Mouse (Mus musculus): ENCODE measurements at regions not wholly inside any gene's neighbourhood (a gene's known extent, or its start where the extent isn't known, plus 50 kb on each side); places are given as distances from the start of the nearest gene placed in this dataset.
"Not testable (repeated sequence)": the region's sequence is repeated elsewhere in the genome, so short reads cannot be mapped to it uniquely, and the experiment has no call there.

DNA sequence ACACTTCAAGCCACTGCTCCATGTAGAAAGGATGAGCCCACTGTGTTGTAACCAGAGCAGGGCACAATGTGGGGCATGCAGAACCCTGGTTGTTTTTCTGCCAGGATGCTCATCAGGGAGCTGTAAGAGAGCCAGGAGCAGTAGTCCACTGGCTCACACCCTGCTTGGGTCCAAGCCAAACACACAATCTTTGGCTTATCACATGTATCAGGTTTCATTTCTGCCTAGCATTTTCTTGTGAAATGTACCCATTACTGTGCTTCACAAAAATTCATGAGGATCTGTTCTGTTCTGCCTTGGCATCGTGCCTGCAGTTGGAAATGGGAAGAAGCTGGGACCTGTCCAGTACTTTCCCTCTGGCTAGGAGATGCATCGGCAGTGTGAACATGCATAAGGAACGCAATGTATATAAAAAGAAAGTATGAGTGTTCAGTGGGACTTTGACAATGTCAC lies 491.6 kb upstream of the Igfbp3 start:
- DNase-seq (ENCODE audit: low read depth, low spot score): no peak

- DNase-seq (ENCODE audit: low read depth, low spot score): no peak
Measured at GRCm38 (mm10) chr11:7697591-7697990, 483.9 kb upstream of the Igfbp3 start.

- DNase-seq (ENCODE audit: low read depth, low spot score): not testable (repeated sequence)
Measured at GRCm38 (mm10) chr11:7689701-7690100, 476.0 kb upstream of the Igfbp3 start.

- DNase-seq (ENCODE audit: low read depth, low spot score): no peak
Measured at GRCm38 (mm10) chr11:7672821-7673220, 459.1 kb upstream of the Igfbp3 start.

- no peak for DNase-seq (ENCODE audit: low read depth, low spot score)
Measured at GRCm38 (mm10) chr11:7630637-7631036, 416.9 kb upstream of the Igfbp3 start.

DNA sequence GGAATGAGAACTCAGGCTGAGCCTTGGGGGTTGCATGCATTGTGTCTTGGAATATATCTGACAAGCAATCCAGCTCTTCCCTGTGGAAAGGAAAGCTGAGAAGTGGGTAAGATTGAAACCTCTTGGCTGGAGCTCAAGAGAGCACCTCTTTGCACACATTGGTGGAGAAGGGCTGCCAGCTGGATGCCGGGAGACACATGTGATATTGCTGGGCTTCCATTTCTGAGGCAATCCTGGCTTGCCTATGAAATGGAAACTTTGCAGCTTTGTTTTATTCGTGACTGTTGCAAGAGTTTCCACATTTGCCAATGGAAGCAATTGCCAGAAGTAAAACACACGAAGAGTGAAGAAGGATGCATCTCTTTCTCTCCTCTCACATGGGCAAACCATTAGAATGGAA lies 411.5 kb upstream of the Igfbp3 start:
- no peak for DNase-seq (ENCODE audit: low read depth, low spot score)

DNA sequence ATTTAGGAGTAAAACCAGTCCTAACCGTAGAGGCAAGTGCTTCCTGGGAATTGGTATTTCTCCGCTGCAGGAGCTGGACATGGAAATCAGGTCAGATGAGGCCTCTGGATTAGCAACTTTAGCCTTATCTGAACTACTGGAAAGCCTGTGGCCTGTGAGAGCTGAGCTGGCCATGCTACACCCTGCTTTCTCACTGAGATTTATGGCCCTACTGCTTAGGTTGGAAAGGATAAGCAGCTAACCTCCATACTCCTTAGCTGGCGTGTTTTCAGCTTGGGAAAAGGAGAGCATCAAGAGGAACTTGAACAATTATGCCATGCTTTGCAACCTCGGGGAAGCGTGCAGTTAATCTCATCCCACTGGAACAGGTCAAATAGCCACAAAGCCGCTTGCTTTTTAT lies 406.6 kb upstream of the Igfbp3 start:
- no peak for DNase-seq (ENCODE audit: low read depth, low spot score)

- no peak for DNase-seq (ENCODE audit: low read depth, low spot score)
Measured at GRCm38 (mm10) chr11:7610752-7611151, 397.0 kb upstream of the Igfbp3 start.

DNA sequence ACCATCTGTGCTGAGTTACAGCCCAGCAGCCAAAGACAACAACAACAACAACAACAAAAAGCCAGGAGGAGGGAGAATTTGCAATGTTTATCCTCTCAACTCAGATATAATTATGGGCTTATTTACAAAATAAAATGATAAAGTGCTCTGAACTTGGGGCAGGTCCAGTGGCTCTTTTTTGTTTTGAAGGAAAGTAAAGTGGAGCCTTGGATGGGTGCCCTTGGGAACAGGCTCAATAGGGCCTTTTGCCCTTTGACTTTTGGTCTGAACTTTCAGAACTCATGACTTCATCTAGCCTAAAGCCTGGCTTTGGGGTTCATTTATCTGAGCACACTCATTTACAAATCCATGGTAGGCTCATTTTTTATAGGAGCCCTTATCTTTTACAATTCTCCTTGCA lies 396.2 kb upstream of the Igfbp3 start:
- DNase-seq (ENCODE audit: low read depth, low spot score): no peak

DNA sequence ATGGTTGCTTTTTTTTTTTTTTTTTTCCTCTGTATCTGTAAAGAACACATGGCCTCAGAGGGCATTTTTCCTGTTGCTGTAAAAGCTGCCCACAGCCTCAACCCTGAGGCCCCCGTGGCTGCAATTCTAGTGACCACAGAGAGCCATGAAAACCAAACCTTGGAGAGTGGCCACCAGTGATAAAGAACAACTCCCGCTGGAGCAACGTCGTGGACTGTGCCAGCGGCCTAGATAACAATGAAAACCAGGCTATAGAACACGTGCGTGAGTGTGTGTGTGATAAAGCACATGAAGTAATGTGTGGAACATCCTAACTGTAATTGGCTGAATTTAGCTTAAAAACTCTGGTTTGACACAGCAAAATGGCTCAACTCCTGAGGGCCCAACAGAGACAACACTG lies 392.9 kb upstream of the Igfbp3 start:
- no peak for DNase-seq (ENCODE audit: low read depth, low spot score)

GRCm38 (mm10) chr11:7592010-7592409 lies 378.3 kb upstream of the Igfbp3 start:
- DNase-seq (ENCODE audit: low read depth, low spot score): no peak

DNA sequence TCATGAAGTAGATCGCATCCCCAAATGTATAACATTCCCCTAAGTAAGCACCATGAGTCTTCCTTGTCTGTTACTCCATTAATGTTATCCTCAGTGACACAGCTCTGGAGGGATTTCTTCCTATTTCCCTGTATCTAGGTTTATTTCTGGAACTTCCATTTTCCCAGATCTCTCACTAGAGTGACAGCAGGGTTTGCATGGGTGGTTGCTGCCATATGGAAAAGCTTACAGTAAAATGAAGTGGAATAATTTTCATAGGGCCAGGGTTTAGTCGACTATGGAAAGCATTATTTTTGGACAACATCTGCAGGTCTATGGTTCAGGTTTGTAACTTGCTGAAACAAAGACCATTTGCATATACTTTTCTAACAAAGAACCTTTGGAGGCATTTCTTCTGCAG lies 369.6 kb upstream of the Igfbp3 start:
- DNase-seq (ENCODE audit: low read depth, low spot score): no peak

DNA sequence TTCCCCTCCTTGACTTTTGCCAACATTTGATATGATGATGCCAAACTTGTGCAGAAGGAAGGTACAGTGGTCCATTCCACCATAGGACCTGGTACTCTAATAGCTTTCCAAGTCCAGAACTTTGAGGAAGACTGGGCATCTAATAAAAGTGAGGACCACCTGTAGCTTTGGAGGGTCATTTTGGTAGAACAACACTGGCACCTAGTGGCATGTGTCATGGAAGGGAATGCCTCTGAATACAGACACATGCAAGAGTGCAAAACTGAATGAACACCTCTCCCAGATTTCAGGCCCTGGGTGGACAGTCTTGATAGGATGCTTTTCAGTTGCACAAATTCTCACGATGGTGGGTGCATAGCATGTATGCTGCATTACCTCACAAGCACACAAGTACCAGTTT lies 354.8 kb upstream of the Igfbp3 start:
- peak; percentile 6 for DNase-seq (ENCODE audit: low read depth, low spot score)

- DNase-seq (ENCODE audit: low read depth, low spot score): no peak
Measured at GRCm38 (mm10) chr11:7562029-7562428, 348.3 kb upstream of the Igfbp3 start.

DNA sequence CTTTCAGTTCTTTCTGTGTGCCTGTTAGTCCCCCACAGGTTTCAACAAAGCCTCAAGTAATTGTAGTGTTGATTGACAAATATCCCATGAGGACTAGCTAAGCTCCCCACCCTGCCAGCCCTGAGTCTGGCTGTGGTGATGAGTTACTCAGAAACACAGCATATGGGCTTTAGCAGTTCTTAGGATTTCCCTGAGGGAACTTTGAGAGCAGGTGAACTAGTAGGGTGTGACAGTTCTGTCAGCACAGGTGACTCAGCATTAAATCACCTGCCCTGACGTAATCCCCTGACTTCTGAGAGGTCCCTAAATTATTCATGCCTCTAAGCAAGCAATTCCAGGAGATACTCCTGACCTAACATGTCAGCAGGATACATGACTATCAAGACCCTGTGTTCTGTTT lies 347.7 kb upstream of the Igfbp3 start:
- DNase-seq (ENCODE audit: low read depth, low spot score): no peak

DNA sequence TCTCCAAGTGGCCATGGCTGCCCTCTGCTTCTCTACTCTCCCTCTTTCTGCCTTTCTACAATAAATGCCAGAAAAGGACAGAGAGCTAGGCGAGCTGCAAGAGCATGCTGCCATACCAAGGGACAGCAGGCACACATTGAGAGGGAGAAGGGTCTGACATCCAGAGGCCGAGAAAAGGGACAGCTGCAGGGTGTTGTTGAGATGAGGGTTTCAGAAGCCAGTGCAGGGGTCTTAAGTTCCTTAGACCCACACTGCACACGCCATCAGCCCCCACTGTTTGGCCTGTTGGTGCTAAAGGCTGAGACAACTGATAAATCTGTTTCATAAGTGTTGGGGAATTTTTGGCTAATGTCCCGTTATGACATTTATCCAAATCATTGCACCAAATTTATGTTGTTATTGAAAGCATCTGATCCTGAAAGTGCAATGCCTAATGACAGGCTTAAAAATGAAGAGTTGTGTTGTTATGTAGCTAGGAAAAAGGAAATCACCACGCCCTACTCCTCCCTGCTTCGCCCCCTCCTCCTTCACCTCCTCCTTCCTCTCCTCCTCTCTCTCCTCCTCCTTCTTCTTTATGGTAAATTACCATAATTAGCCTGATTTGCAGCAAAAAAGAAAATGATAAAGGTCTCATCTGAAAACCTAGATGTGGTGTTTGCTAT lies 342.0 kb upstream of the Igfbp3 start:
- no peak for DNase-seq (ENCODE audit: low read depth, low spot score)

DNA sequence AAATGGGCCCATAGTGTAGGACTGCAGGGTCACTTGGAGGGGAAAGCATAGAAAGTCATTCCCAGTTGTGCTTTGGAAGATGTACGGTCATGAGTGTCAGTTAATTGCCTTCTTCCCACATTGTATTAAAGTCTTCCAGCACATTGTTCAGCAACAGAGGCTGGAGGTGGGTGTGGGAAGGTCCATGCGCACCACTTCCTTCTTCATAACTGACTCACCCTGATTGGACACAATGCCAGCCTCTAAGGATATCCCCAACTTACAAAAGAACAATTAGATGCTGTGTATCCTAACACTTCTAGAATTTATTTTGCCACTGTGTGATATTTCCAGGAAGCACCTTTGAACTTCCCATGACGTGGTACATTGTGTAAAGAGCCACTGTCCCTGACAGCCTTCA lies 338.4 kb upstream of the Igfbp3 start:
- DNase-seq (ENCODE audit: low read depth, low spot score): no peak

DNA sequence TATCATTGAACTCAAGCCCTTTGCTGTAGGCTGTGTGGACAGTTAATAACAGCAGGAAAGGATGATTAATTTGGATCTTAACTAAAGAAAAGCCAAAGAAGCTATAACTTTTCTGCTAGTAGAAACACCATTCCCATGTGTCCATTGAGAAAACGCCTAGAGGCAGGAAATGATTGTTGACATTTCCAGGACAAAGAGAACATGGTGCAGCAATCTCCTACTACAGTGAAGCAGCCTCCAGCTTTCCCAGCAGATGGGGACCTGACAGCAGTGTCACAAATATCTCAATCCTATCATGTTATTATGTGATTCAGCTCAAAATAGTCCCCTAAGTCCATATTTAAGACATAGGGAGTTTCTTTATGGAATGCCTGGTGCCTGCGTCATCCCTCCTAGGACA lies 334.1 kb upstream of the Igfbp3 start:
- DNase-seq (ENCODE audit: low read depth, low spot score): no peak

DNA sequence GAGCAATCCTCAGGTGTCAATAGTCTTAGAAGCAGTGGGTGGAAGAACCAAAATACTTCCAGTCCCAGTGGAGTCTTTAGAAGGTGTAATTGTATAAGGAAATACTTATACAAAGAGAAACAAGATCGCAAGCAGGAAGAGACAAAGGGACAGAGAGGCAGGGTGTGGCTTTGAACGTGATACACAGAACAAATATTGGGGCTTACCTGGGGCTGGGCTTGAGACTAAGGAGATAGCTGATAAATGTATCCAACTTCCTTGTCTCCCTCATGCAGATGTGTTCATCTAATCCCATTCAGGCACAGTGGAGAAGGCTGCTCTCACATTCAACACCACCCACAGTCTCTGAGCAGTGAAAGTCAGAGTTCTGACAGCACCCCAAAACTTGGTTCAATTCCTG lies 331.9 kb upstream of the Igfbp3 start:
- DNase-seq (ENCODE audit: low read depth, low spot score): no peak

DNA sequence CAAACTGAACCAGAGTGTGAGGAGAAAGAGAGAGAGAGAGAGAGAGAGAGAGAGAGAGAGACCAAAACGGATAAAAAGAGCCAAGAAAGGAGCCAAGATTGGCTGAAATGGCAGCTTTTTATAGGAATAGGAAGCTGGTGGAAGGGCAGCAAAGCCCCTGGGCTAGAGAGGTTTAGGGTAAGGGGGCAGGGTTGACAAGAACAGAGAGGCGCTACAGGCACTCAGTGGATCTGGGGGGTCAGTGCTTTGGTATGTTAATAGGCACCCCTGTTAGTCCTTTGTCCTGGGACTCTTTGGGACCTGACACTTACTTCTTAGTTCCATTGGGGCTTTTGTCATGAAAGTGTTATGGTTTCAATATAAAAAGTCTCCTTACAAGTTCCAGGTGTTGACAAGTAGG lies 320.9 kb upstream of the Igfbp3 start:
- no peak for DNase-seq (ENCODE audit: low read depth, low spot score)

DNA sequence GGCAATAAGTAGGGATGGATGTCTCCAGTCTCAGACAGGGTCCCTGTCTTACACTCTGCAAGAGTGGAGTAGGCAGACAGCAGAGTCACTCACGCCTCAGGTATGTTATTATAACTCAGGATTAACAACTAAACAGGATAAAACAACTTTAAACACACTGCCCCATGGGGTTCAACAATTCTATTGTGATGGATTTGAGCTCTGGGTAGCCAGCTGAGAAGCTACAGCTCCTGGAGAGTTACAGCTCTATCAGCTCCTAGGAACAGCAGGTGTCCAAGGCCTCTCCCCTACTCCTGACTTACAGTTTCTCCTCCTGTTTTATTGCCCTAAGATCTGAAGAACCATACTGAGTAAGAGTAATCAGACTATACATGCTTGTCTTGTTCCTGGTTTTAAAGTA lies 319.6 kb upstream of the Igfbp3 start:
- DNase-seq (ENCODE audit: low read depth, low spot score): no peak

DNA sequence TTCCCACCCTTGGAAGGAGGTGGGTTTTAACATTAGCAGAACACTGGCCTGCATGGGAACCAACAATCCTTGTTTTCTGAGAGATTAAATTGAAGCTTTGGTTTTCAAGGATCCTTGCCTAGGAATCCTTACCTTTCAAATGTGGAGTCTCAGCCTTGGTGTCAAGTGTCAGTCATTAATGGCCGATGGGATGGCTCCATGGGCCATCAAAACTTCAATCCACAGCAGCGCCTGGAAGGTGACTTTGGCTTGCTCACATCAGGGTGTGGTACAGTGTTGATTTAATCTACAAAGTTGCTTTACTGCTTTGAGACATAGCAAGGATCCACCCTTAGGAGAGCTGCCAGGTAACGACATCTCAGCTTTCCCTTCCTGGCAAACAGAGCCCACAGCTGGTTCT lies 318.1 kb upstream of the Igfbp3 start:
- no peak for DNase-seq (ENCODE audit: low read depth, low spot score)

DNA sequence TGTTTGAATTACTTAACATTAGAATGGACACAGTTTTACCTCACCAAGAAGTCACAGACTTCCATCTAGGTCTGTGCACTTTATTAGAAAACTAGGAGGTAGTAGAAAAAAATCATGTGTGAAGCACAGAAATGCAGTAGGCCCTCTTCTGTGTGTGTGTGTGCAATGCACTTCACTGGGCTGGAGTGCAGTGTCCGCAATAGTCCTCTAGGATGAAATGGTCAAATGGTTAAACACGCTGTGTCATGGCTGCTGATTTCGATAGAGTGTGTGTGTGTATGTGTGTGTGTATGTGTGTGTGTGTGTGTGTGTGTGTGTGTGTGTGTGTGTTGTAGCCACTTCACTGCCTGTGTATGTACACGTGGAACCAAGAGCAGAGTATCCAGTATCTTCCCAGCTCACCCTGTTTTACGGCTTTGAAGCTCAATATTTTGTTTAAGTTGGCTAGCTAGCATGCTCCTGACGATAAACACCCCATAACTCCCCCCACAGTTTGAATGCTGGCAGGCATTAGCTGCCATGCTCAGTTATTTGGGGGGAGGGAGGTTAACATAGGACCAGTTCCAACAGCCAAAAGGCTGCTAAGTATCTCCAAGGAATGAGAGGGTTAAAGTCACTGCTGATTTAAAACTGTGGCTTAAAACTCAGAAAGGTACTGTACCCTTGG lies 316.9 kb upstream of the Igfbp3 start:
- no peak for DNase-seq (ENCODE audit: low read depth, low spot score)

GRCm38 (mm10) chr11:7519556-7519955 lies 305.8 kb upstream of the Igfbp3 start:
- DNase-seq (ENCODE audit: low read depth, low spot score): no peak

Data from retina, postnatal 7 days (tissue).